Mouse (Mus musculus) urinary bladder, postnatal 25 days (tissue): ENCODE results near the gene Zc3hav1l.

Source experiments
- DNase-seq: peaks from one replicate; pipeline ENCODE4 v3.0.0; 2022; ENCODE audit warnings: low spot score

Gene Zc3hav1l

GRCm38 (mm10) chr6:38264466-38264865 is 34.6 kb downstream of the Zc3hav1l start:
- no peak for DNase-seq

GRCm38 (mm10) chr6:38263393-38264159 is 35.5 kb downstream of the Zc3hav1l start:
- DNase-seq, result no peak

GRCm38 (mm10) chr6:38261877-38262276 is 37.2 kb downstream of the Zc3hav1l start:
- DNase-seq, result no peak

- no peak for DNase-seq
Measured at GRCm38 (mm10) chr6:38257506-38257905, 41.6 kb downstream of the Zc3hav1l start.

GRCm38 (mm10) chr6:38256793-38257192 is 42.3 kb downstream of the Zc3hav1l start:
- no peak for DNase-seq

- no peak for DNase-seq
Measured at GRCm38 (mm10) chr6:38255794-38256193, 43.3 kb downstream of the Zc3hav1l start.

- peak; percentile 69 for DNase-seq
Measured at GRCm38 (mm10) chr6:38253736-38254641, 45.1 kb downstream of the Zc3hav1l start, which contains the start of gene D630045J12Rik. Gene D630045J12Rik (minus strand): TSS chr6:38254009.

GRCm38 (mm10) chr6:38252766-38253735 is 46.0 kb downstream of the Zc3hav1l start:
- no peak for DNase-seq

- no peak for DNase-seq
Measured at GRCm38 (mm10) chr6:38252139-38252538, 46.9 kb downstream of the Zc3hav1l start.

GRCm38 (mm10) chr6:38251464-38251863 is 47.6 kb downstream of the Zc3hav1l start:
- DNase-seq, result no peak

GRCm38 (mm10) chr6:38247362-38247761 is 51.7 kb downstream of the Zc3hav1l start:
- no peak for DNase-seq

GRCm38 (mm10) chr6:38244806-38245205 is 54.3 kb downstream of the Zc3hav1l start:
- DNase-seq, result no peak

- DNase-seq, result no peak
Measured at GRCm38 (mm10) chr6:38244167-38244566, 54.9 kb downstream of the Zc3hav1l start.

- DNase-seq, result no peak
Measured at GRCm38 (mm10) chr6:38242833-38243232, 56.2 kb downstream of the Zc3hav1l start.

- DNase-seq, result no peak
Measured at GRCm38 (mm10) chr6:38242295-38242830, 56.7 kb downstream of the Zc3hav1l start.

- no peak for DNase-seq
Measured at GRCm38 (mm10) chr6:38241508-38241907, 57.6 kb downstream of the Zc3hav1l start.

- no peak for DNase-seq
Measured at GRCm38 (mm10) chr6:38240618-38241017, 58.4 kb downstream of the Zc3hav1l start.

- no peak for DNase-seq
Measured at GRCm38 (mm10) chr6:38238382-38238781, 60.7 kb downstream of the Zc3hav1l start.
